Mouse (Mus musculus): ENCODE results near the gene Ap3s2. TPM values are rescaled to one million over a fixed set of nuclear protein-coding genes. Genes with fewer than 3 reads are reported as not detected.

The Ap3s2 gene
- polyA plus RNA-seq (2012; rRNA removed) = 14.3 and 15.7 TPM in 2 replicates

DNA sequence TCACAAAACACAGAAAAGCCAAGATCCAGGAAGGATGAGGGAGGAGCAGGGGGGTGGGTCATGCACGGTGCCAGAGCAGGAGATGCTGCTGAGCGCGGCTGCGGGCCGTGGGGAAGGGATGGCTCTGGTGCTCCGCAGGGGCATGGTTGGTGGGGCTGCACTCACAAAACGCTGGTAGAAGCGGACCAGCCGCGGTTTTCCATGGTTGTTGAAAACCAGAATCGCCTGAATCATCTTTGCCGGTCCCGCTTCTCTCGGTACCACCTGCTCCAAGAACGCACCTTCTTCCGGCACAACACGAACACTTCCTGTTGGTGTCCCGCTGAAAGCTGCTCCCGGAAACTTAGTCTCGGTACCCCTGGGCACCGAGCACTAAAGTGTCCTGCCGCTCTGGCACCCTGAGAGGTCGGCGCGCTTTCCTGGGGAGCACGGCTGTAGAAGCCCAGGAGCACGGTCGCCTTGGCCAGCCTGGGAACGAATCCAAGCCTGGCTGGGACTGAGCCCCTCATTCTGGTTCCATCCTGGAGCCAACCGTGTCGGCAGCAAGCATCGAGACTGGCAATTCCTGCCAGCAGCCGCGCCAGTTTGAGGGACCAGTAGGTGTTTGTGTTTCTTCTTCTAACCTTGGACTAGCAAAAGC is at the start of gene Ap3s2:
Gene Ap3s2, minus strand, starts transcription at position 306 of the 640 bp plus-strand sequence.
- no peak for DNase-seq (ENCODE audit: low read depth)

DNA sequence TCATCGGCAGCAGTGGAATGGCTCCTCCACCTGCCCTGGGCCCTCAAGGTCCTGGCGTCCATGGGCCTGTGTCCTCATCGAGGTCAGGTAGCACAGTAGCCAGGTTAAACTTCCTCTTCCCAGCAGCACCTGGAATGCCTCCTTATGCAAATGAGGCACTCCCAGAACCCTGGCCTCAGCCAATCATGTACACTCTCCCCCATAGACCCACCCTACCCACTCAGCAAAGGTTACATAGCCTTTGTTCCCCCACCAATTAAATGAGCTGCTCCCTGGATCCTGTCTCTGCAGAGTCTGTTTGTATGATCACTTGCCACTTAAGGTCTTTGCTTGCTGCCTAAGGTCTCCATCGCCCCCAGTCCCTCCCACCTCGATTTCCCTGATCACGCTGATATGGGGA is 47.9 kb upstream of the Ap3s2 start:
- no peak for DNase-seq (ENCODE audit: low read depth)

GRCm38 (mm10) chr7:79961600-79961999 is 41.2 kb upstream of the Ap3s2 start:
- no peak for DNase-seq (ENCODE audit: low read depth)

- no peak for DNase-seq (ENCODE audit: low read depth)
These were observed 35.7 kb upstream of the Ap3s2 start for GRCm38 (mm10) chr7:79956131-79956530.

DNA sequence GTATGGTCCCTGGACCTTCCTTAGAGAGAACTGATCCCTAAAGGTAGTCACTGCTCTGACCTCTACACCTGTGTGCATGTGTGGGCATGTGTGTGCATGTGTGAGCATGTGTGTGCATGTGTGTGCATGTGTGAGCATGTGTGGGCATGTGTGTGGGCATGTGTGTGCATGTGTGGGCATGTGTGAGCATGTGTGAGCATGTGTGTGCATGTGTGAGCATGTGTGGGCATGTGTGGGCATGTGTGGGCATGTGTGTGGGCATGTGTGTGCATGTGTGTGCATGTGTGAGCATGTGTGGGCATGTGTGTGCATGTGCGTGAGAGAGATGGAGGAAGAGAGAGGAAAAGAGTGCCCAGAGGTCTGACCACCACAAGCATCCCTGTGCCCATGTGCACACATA is 34.4 kb upstream of the Ap3s2 start:
- no peak for DNase-seq (ENCODE audit: low read depth)

DNA sequence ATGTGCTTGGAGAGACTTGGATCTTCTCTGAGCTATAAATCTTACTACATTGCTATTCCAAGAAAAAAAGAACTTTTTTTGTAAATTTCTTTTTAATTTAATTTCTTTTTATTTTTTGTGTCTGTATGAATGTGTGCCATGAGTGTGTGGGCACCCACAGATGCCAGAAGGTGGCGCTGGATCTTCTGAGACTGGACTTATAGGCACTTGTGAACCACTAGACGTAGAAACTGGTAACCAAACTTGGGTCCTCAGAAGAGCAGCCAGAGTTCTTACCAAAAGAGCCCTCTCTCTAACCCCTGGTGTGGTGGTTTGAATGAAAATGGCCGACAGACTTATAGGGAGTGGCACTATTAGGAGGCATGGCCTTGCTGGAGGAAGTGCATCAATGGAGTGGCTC is 30.6 kb upstream of the Ap3s2 start:
- no peak for DNase-seq (ENCODE audit: low read depth)

DNA sequence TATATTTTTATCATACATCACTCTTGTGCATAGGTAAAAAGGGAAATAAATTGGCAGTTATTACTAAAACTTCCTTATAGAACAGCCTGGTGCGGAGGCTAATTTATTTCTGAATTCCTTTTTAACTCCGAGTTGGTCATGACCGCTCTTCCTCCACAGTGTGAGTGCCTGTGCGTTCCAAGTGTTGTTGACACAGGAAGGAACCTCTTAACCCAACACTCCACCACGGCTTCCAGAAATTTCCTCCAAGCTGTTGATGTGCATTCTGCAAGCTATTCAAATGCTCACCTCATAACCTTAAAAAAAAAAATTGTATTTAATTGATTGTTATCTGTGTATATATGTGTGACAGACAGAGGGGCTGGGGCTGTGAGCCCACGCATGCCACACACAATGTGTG is 29.8 kb upstream of the Ap3s2 start:
- DNase-seq (ENCODE audit: low read depth) = no peak

DNA sequence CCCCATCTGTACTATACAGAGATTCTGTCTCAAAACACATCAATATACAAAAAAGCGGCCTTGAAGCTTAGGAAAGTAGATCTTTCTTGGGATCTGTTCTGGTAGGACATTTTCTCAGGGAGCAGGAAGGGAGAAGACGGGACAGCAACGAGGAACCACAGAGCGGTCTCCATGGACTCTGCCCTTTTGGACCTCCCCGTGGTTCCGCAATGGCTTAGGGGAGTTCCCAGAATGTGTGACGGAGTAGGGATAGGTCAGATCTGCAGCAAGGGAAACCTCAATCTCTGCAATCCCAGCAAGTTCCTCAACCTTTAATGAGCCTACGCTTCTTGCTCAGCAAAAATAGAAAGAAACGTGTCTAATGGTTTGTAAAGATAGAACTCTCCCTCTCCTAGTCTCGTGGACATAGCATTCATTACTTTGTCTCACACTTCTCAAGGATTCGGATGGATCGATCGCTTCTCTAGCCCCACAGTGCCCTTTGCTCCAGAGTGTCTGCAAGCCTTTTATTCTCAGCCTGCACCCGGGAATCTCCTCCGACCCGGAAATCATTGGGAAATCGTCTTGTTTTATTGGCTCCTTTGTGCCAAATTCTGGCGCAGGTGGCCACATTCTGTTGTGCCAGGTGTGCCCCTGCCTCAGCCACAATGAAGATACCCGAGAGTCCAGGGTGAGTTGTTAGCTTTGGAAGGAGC is 15.2 kb upstream of the Ap3s2 start:
- peak; percentile 33 for DNase-seq (ENCODE audit: low read depth)

DNA sequence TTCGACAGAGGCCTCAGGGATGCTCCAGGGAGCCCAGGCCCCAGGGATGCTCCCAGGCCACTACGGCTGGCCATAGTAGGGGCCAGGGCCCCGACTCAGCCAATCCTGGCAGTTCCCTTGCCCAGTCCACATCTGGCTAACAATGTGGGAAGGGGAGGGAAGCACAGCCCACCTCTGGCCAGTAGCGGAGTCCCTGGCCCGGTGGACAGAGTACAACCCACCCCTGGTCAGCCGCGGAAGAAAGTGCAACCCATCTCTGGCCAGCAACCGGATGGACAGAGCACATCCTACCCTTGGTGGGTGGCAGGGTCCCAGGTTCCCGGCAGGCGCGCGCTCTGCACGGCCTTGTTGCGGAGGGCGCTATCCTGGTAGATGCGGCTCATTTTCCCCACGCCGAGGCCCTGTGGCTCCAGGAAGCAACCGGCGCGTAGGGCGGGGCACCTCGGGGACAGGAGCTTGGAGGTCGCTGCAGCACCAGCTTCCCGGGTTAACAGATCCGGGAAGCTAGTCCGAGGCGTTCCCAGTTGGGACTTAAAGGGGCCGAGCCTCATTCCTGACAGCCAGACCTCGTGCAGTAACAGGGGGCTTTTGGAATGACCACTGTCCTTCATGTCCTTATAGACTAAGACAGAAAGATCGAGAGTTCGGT is 14.5 kb upstream of the Ap3s2 start, which contains the start of gene Arpin:
Gene Arpin, minus strand, starts transcription at position 498 of the 649 bp plus-strand sequence.
- no peak for DNase-seq (ENCODE audit: low read depth)

GRCm38 (mm10) chr7:79934461-79934860 is 14.0 kb upstream of the Ap3s2 start:
- DNase-seq (ENCODE audit: low read depth) = no peak

DNA sequence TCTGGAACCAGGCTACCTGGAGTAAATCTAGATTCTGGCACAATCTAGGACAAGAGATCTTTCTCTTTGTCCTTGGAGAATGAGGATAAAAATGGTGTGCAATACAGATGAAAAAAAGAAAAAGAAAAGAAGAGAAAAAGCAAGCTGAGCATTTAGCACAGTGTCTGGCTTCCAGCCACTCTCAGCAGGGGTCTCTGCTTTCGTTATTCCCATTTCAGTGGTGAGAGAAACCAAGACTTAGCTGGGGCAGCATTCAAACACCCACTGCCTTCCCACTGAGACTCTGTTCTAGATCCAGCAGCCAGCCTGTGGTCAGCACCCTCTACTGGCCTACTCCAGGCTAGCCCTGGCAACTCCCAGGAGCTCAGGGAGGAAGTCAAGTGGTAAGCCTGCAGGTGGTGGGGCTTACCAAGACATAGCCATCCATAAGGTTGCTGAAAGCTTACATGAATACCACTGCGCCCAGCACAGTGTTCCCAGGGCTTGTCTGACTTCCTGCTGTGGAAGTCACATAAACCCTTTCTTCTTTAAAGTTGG is 8.1 kb upstream of the Ap3s2 start:
- no peak for DNase-seq (ENCODE audit: low read depth)

GRCm38 (mm10) chr7:79914556-79914955 is 5.9 kb downstream of the Ap3s2 start:
- DNase-seq (ENCODE audit: low read depth) = no peak

GRCm38 (mm10) chr7:79907356-79907755 is 13.1 kb downstream of the Ap3s2 start:
- DNase-seq (ENCODE audit: low read depth) = no peak

DNA sequence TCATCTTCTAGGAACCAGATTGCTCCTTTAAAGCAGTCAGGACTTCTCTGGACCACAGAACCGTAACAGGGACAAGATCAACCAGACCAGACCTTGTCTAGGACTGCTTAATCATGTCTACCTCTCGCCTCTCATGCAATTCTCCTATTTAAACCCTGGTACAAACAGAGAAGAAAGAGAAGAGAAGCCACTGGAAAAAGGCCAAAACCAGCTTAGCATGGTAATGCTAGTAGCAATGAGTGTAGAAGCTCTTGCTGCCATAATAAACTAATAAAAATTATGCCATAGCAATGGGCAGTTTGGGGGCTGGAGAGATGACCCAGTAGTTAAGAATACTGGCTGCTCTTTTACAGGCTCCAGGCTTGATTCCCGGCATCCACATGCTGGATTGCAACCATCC is 13.5 kb downstream of the Ap3s2 start:
- DNase-seq (ENCODE audit: low read depth) = no peak

GRCm38 (mm10) chr7:79905193-79905592 is 15.3 kb downstream of the Ap3s2 start:
- DNase-seq (ENCODE audit: low read depth) = no peak

DNA sequence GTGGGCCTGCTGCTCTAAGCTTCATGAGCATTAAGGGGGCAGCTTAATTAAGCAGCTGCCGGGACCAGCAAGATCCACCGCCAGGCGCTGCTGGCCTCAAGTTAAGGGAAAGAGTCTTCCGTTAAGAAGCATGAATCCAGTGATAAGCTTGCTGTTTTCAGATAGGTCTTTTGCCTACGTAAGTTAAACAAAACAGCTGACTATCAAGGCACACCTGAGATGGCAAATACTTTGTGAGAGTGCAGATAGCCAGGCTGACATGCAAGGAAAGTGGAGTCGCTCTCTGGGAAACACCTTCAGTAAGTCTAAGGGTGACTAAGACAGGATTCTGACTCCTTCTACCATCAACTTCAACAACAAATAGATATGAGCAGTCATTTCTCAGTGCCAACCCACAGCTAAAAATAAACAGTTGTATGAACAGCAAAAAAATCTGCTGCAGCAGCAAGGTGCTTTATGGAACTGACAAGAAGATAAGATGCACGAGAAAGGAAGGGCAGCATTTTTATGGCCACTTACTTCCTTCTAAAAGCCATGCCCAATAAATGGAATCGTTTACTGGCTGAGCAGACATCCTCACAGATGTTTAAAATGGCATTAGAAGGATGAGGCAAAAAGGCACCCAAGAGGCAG is 17.2 kb downstream of the Ap3s2 start:
- no peak for DNase-seq (ENCODE audit: low read depth)

DNA sequence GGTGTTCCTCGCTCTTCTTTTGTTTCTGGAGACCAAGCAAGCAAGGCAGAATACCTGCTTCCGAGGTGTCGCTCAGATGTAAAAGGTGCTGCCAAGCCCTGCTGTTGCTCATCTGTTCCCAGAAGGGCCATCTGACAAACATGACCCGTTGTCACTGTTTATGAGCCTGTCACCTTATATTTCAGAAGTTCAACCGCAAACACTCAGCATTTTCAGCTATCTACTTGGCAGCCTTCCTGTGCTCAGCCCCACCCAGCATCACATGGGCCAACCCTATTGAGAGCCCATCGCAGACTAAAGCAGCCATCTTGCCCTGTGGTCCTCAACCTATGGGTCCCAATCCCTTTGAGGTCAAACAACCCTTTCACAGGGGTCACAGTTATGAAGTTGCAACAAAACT is 19.7 kb downstream of the Ap3s2 start:
- no peak for DNase-seq (ENCODE audit: low read depth)

GRCm38 (mm10) chr7:79895225-79895624 is 25.2 kb downstream of the Ap3s2 start:
- no peak for DNase-seq (ENCODE audit: low read depth)

DNA sequence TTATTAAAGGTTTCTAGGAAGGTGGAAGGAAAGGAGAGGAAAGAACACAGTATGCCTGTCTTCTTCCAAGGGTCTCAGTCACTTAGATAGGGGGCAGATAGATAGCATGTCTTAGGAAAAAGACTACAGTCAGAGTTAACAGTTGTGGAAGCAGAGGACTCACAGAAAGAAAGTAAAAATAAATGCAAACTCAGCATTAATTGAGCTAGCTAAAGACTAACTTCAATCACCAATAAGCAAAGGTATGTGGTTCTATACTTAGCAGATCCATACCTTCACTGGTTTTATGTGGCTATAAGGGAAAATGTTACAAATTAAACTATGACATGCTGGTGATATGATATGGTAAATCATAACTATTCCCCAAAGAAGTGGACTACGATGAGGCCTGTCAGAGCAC is 25.7 kb downstream of the Ap3s2 start:
- no peak for DNase-seq (ENCODE audit: low read depth)

DNA sequence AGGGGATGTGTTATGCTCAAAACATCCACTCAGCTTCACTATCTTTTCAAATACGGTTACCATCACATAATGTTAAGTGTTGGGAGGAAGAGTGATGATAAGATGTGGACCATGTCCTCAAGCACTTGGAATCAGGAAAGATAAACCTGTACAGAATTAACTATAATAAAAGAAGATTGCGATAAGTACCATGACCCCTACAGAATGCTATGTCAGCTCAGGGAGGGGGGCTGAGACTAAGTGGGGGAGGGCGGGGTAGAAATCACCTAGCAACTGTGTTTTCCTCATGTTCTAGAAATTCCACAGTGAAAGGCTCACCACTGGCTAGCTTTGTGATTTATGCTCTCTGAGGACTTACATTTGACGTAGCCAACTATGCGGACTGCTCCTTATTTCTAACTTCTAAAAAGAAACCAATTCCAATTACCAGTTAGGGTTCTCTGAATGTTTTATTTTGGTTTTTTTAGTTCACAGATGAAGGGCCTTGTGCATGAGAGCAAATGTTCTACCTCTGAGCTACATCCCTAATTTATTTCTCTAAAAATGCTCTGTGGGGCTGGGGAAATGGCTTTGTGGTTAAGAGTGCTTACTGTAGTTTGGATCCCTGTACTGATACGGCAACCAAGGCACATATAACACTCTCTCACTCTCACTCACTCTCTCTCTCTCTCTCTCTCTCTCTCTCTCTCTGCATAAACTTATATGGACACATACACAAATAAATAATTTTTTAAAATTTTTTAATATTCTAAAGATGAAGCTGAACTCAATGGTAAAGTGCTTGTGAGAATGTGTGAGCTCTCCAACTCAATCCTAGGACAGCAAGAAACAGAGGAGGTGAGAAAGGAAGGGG is 27.6 kb downstream of the Ap3s2 start:
- no peak for DNase-seq (ENCODE audit: low read depth)
